Mouse (Mus musculus) stomach, embryonic 15.5 days (tissue): Measurements from ENCODE around the gene Armh4. TPM values are rescaled to one million over a fixed set of nuclear protein-coding genes. Genes with fewer than 3 reads are reported as not detected.

Experiments used
- ATAC-seq: fragments of 200-750 bp; cut with Nextera tagmentation; 2 replicates; pipeline ENCODE4 v1.8.0; 2017; ENCODE audit warnings: low read depth, moderate number of reproducible peaks, moderate TSS enrichment; ENCODE audit not compliant: insufficient read depth, low FRiP score
- H3K27ac ChIP-seq: fragments of 300-500 bp; sonication (generic); 2 replicates; pipeline ENCODE4 v1.5.1; 2015; ENCODE audit warnings: mild to moderate bottlenecking, inconsistent platforms
- H3K27me3 ChIP-seq: fragments of 300-500 bp; sonication (generic); replicated peaks from 2 replicates; pipeline ENCODE4 v1.6.1; 2015; ENCODE audit warnings: inconsistent platforms
- H3K36me3 ChIP-seq: fragments of 300-500 bp; sonication (generic); 2 replicates; pipeline ENCODE4 v1.6.1; 2015; ENCODE audit warnings: inconsistent platforms
- H3K4me1 ChIP-seq: fragments of 300-500 bp; sonication (generic); 2 replicates; pipeline ENCODE4 v1.6.1; 2015; ENCODE audit warnings: inconsistent platforms
- H3K4me2 ChIP-seq: fragments of 300-500 bp; sonication (generic); 2 replicates; pipeline ENCODE4 v1.6.1; 2015; ENCODE audit warnings: mild to moderate bottlenecking, inconsistent platforms
- H3K4me3 ChIP-seq: fragments of 300-500 bp; sonication (generic); replicated peaks from 2 replicates; pipeline ENCODE4 v1.5.1; 2015; ENCODE audit warnings: inconsistent platforms
- H3K9ac ChIP-seq: fragments of 300-500 bp; sonication (generic); 2 replicates; pipeline ENCODE4 v1.6.1; 2015; ENCODE audit warnings: inconsistent platforms
- H3K9me3 ChIP-seq: fragments of 300-500 bp; sonication (generic); 2 replicates; pipeline ENCODE4 v1.6.1; 2016; ENCODE audit warnings: inconsistent platforms
- WGBS: fragments of 180-500 bp; shearing (Covaris S2); methylation state at CpG from one replicate; pipeline ENCODE4 v1.1.7; 2015; 5-methylcytosine and 5-hydroxymethylcytosine counted together
- polyA plus RNA-seq: library from polyadenylated mRNA; unstranded; fragments of >200 nt; fragmentation: Nextera tagmentation; extraction: Ambion mirVana; gene quantifications from 2 replicates; pipeline ENCODE4 v1.2.1, GENCODE M21; 2015

Armh4 gene
- polyA plus RNA-seq, 1 experiment from 2014 or later = 13.8 TPM

DNA sequence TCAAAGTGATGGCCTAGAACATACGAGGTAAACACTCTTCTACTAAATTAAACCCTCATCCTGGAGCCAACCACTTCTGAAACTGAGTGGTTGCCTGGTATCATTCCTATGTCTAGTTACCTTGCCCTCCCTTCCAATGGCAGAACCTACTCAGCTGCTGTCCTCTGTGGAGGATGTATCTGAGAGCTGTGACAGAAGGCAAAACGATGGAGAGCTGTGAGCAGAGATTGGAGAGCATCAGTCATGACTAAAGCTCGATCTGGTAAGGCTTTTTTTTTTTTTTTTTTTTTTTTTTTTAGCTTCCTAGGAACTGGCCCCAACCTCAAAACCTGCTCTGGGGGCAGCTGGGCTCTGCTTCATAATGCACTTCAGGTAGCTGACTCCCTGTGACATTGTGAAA lies 60.4 kb downstream of the Armh4 start:
- Histone ChIP-seq H3K27me3 (no peaks in the 10 kb centered on the region), H3K36me3 (no peaks in the 10 kb centered on the region), H3K4me2 (no peak overlapping the region), H3K4me1 (no peaks in the 10 kb centered on the region), H3K9me3 (no peaks in the 10 kb centered on the region), H3K9ac (no peak overlapping the region), H3K4me3 (no peak overlapping the region), H3K27ac (no peak overlapping the region)
- 42% methylated on average over 3 of the region's 3 CpGs for WGBS
- ATAC-seq = no peak

DNA sequence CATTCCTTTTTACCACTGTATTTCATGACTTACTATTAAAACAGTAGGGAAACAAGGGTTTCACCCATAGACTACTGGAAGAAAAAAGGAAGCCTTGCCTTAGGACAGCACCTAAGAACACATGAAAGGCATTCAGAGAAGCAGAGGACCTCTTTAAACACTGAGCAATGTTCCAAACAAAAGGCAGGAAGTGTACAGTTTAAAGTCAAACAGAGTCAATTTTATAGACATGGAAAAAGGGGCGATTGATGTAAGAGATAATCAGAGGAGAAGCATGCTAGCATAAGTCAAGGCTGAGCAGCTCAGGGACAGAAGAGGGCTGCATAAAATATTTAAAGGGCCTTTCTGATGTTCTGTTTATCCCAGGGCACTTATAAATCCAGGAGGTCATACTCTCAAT lies 61.9 kb downstream of the Armh4 start:
- WGBS = 29% methylated on average over 1 of the region's 1 CpGs
- ATAC-seq = no peak
- H3K4me2 ChIP-seq = no peak overlapping the region

GRCm38 (mm10) chr14:49719678-49720077 lies 63.5 kb downstream of the Armh4 start:
- no peak for ATAC-seq
- no peak overlapping the region for H3K9ac ChIP-seq
- H3K4me1 ChIP-seq = no peaks in the 10 kb centered on the region
- no peak overlapping the region for H3K4me3 ChIP-seq
- H3K9me3 ChIP-seq = no peaks in the 10 kb centered on the region
- no peaks in the 10 kb centered on the region for H3K36me3 ChIP-seq
- no peak overlapping the region for H3K4me2 ChIP-seq
- H3K27me3 ChIP-seq = no peaks in the 10 kb centered on the region
- no peak overlapping the region for H3K27ac ChIP-seq

More for the DNA sequence above, 61.9 kb downstream of the Armh4 start:
- Histone ChIP-seq H3K9me3 (no peaks in the 10 kb centered on the region), H3K9ac (no peak overlapping the region), H3K4me1 (no peaks in the 10 kb centered on the region), H3K27me3 (no peaks in the 10 kb centered on the region), H3K36me3 (no peaks in the 10 kb centered on the region), H3K4me3 (no peak overlapping the region), H3K27ac (no peak overlapping the region)

DNA sequence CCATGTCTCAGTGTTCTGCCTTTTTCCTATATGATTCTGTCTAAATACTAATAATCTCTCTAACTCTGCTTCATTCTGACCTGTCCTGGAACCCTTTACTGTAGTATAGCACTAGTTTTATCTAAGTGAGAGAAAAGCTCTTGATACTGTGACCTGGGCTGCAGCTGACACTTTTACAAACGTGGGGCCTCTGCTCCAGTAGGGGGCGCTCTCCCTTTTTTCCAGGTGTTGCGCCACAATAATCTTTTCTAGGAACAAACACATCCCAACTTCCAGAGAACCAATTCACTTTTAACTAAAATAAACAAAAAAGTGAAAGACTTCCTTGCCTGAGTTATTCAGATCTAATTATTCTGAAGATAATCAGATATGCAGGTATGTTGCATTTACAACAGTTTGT lies 72.2 kb downstream of the Armh4 start:
- no peaks in the 10 kb centered on the region for H3K9me3 ChIP-seq
- WGBS = 40% methylated on average over 3 of the region's 3 CpGs
- H3K9ac ChIP-seq = no peak overlapping the region
- no peak overlapping the region for H3K4me3 ChIP-seq
- no peak overlapping the region for H3K27ac ChIP-seq
- H3K36me3 ChIP-seq = no peaks in the 10 kb centered on the region
- no peaks in the 10 kb centered on the region for H3K4me1 ChIP-seq
- ATAC-seq = no peak
- no peaks in the 10 kb centered on the region for H3K27me3 ChIP-seq
- H3K4me2 ChIP-seq = no peak overlapping the region

DNA sequence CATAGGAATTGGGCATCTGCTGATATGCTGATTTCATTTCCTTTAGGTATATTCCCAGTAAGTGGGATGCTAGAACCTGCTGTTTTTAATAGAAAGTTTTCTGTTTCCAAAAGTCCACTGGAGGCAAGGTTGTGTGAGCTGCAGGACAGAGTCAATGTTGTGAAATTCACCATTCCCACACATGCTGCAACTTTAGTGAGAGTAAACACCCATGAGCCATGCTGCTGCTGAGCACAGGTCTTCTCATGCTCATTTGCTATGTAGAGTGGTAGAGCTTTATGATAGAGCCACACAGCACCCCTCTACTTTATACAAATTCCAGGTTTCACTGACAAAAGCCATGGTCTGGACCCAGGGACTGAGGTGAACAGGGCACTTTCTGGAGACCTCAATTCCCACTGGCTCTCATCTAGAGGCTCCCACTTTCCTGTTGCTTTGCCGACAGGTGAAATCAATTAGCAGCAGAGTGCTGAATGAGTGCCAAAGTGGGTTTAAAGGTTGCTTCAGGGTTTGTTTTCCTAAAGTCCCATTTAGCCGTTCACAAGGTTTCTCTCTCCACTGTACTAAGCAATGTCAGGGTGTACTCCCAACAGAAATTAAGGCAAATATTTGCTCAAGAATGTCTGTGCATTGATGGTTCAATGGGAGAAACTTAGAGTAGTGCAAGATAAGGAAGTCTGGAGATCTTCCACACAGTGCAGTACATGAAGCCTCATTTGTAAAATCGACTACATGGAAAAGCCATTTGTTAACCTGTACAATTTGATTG lies 79.6 kb downstream of the Armh4 start:
- no peak overlapping the region for H3K9ac ChIP-seq

GRCm38 (mm10) chr14:49679511-49680284 lies 103.5 kb downstream of the Armh4 start:
- H3K36me3 ChIP-seq = no peaks in the 10 kb centered on the region
- H3K27ac ChIP-seq = no peak overlapping the region
- no peaks in the 10 kb centered on the region for H3K4me1 ChIP-seq
- H3K9ac ChIP-seq = no peak overlapping the region
- no peak overlapping the region for H3K4me3 ChIP-seq
- no peaks in the 10 kb centered on the region for H3K9me3 ChIP-seq
- 52% methylated on average over 5 of the region's 5 CpGs for WGBS
- no peak for ATAC-seq
- no peak overlapping the region for H3K4me2 ChIP-seq
- no peaks in the 10 kb centered on the region for H3K27me3 ChIP-seq

More for the DNA sequence above, 79.6 kb downstream of the Armh4 start:
- no peaks in the 10 kb centered on the region for H3K36me3 ChIP-seq
- no peaks in the 10 kb centered on the region for H3K4me1 ChIP-seq
- H3K4me3 ChIP-seq = no peak overlapping the region
- no peak overlapping the region for H3K4me2 ChIP-seq
- 33% methylated on average over 3 of the region's 3 CpGs for WGBS
- H3K27ac ChIP-seq = no peak overlapping the region
- ATAC-seq = peak; percentile 50; the same call in 1 of the 2 replicates
- no peaks in the 10 kb centered on the region for H3K9me3 ChIP-seq
- H3K27me3 ChIP-seq = no peaks in the 10 kb centered on the region

GRCm38 (mm10) chr14:49676580-49676979 lies 106.6 kb downstream of the Armh4 start:
- Histone ChIP-seq H3K9ac (no peak overlapping the region), H3K27me3 (no peaks in the 10 kb centered on the region), H3K36me3 (no peaks in the 10 kb centered on the region), H3K9me3 (no peaks in the 10 kb centered on the region), H3K4me1 (no peaks in the 10 kb centered on the region), H3K4me2 (no peak overlapping the region), H3K4me3 (no peak overlapping the region), H3K27ac (no peak overlapping the region)
- ATAC-seq = no peak
- WGBS = 54% methylated on average over 2 of the region's 2 CpGs

DNA sequence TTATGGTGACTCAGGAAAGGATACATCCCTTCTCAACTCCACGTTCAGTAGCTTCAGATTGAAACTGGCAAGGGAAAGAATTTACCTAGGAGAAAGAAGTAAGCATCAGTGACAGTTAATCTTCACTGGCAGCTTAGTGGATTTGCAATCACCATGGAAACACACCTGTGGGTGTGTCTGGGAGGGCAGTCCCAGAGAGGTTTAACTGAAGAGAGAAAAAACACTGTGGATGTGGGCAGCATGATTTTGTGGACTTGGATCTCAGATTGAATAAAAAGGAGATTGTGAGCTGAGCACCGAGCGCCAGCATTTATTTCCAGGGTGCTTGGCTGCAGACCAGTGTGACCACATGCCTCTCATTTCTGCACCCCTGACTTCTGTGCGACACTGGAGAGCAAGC lies 122.7 kb downstream of the Armh4 start:
- Histone ChIP-seq H3K27ac (no peak overlapping the region), H3K27me3 (no peaks in the 10 kb centered on the region), H3K9ac (no peak overlapping the region), H3K9me3 (no peaks in the 10 kb centered on the region), H3K36me3 (no peaks in the 10 kb centered on the region), H3K4me1 (no peaks in the 10 kb centered on the region), H3K4me3 (no peak overlapping the region), H3K4me2 (no peak overlapping the region)
- WGBS = 45% methylated on average over 4 of the region's 4 CpGs
- no peak for ATAC-seq

DNA sequence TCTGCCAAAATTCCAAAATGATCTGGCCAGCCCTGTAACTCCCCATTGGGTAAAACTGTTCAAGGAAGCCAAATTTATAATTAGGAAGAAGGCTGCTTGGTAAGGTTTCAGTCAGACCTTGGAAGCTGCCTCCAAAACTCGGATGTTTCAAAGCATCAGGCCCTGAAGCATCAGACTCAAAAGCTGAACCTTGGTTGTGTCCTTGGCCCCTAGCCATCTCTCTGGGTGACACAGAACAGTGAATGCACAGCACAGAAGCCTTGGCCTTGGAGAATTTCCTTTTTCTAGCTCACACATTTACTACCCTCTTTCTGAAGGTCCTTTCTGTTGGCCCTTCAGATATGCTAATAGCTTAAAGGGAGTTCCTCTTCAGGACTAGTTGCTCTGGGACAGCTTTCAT lies 134.0 kb downstream of the Armh4 start:
- WGBS = 52% methylated on average over 1 of the region's 1 CpGs
- Histone ChIP-seq H3K9ac (no peak overlapping the region), H3K4me2 (no peak overlapping the region), H3K4me3 (no peak overlapping the region), H3K27me3 (no peaks in the 10 kb centered on the region), H3K9me3 (no peaks in the 10 kb centered on the region), H3K4me1 (no peaks in the 10 kb centered on the region), H3K27ac (no peak overlapping the region), H3K36me3 (no peaks in the 10 kb centered on the region)
- ATAC-seq = no peak

- Histone ChIP-seq H3K4me1 (no peaks in the 10 kb centered on the region), H3K4me3 (no peak overlapping the region), H3K4me2 (no peak overlapping the region), H3K36me3 (no peaks in the 10 kb centered on the region), H3K27ac (no peak overlapping the region), H3K27me3 (no peaks in the 10 kb centered on the region), H3K9ac (no peak overlapping the region), H3K9me3 (no peaks in the 10 kb centered on the region)
- 81% methylated on average over 1 of the region's 1 CpGs for WGBS
- no peak for ATAC-seq
These were observed 145.8 kb downstream of the Armh4 start for GRCm38 (mm10) chr14:49637422-49637821.

GRCm38 (mm10) chr14:49626055-49626454 lies 157.1 kb downstream of the Armh4 start:
- WGBS = 74% methylated on average over 4 of the region's 4 CpGs
- Histone ChIP-seq H3K9me3 (no peaks in the 10 kb centered on the region), H3K4me2 (no peak overlapping the region), H3K4me1 (no peaks in the 10 kb centered on the region), H3K36me3 (no peaks in the 10 kb centered on the region), H3K27ac (no peak overlapping the region), H3K27me3 (no peaks in the 10 kb centered on the region), H3K9ac (no peak overlapping the region), H3K4me3 (no peak overlapping the region)
- ATAC-seq = no peak
